Mouse (Mus musculus): ENCODE data around the gene Cep128.
A peak's percentile ranks its signal among the peaks of the same experiment; 100 is the strongest.
"Not testable (repeated sequence)": the region's sequence is repeated elsewhere in the genome, so short reads cannot be mapped to it uniquely, and the experiment has no call there.

Gene Cep128

DNA sequence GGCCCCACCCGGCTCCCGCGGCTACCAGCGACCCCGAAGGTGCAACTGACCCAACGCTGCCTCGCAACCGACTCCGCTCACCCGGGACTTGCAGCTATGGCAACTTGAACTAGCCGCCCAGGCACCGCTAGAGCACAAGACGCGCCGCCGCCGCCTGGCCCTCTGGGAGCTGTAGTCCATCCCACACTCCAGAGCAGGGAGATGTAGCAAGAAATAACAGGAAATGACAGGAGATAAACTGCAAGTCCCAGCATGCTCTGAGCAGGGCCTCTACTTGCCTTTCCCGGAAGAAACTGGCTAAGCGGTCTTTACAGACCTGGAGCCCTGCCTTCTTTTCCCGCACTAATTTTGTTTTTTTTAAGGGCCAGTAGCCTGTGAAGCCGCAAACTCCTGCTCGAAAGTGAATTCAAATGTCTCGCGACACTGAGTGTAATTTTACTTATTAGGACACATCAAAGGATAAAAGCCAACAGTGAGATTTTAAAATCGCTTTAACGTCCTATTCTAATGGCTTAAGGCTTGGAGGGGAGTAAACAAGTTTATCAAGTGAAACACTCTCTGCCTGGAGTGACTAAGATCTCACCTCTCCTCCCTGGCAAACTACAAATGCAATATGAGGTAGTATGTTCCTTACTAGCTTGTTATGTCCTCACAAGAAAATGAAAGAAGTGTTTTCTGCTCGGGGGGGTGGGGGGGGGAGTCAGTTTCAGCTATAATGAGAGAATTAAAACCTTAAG is at the start of gene Cep128, which contains the start of gene Tshr:
Gene Cep128, minus strand, starts transcription at position 129 of the 737 bp plus-strand sequence.
Gene Tshr, plus strand, starts transcription at position 283 of the 737 bp plus-strand sequence.
- peak; percentile 97 for DNase-seq (ENCODE audit: inconsistent ontology term)

DNA sequence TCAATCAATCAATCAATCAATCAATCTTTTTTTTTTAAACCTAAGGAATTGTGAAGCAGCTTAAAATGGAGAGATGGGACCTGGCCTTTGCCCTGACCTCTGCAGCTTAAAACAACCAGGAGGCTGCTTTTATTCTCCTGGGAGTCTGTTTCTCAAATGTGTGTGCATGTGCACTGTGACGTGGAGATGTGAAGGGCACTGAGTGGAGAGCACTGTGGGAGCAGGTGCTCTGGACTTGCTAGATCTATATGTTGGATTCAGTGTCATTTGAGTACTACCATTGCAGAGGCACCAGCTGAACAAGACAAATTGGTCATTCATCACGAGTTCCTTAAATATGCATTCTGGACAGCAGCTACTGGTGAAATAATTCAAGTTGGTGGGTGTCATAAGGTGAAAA is 42.9 kb upstream of the Cep128 start:
- DNase-seq (ENCODE audit: inconsistent ontology term), result no peak

DNA sequence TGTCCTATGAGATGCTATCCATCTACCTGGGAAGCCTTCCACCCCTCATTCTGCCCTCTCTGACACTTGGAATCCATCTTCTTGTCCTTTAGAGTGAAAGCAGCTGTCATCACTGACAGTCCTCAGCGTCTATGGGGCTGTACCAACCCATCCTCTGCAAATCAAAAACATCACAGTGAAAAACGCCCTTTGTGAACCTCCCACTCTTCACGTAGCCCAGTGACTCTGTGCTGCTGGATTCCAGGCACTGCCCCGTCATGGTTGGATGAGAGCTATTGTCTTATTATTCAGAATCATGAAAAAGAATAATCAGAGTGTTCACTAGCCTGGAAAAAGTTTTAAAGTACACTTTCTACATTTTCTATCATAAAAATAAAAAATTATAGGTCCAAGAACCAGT is 42.3 kb upstream of the Cep128 start:
- DNase-seq (ENCODE audit: inconsistent ontology term), result no peak

DNA sequence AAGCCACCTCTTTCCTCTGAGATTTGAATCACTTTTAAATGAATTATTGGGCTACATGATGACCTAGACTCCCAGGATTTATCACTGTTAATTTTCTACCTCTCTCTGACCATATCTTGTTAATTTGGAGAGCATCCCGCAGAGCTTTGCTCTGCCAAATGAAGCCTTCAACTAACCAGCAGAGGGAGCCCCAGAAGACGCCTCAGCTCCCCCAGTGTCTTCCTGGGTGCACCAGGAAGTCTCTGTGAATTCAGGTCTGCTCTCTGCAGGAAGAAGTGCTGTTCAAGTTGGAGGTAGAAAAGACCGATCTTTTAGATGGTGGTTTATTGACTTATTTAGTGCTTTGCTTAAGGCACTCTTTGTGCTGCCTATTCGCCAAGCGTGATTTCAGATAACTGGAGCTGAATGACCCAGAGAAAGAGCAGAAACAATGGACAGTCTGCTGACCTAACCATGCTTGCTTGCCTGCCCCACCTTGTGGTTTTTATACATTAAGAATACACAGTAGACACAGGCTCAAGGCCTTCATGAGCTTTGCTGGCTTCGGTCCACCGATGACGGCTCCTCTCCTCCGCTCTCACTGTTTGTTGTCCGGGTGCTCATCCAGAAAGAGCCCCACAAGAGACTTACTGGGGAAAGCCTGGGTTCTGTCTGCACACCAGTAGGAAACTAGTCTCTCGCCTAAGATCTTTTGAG is 39.1 kb upstream of the Cep128 start:
- DNase-seq (ENCODE audit: inconsistent ontology term), result peak; percentile 43

DNA sequence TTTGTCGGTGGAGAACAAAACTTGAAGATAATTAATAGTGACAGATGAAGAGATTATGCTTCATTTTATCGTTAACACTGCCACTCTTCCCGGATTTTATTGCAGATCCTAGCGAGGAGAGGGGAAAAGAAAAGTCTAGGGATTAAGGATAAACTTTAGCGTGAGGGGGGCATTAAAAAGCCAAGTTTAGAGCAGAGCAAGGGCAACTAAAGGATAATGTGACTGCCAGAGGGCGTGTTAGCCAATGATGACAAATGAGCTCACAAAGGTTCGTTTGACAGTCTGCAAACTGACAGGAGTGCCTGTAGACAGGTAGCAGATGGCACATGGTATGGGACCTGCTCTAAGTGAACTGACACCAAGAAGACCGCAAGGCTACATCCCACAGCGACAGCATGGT is 37.1 kb upstream of the Cep128 start:
- DNase-seq (ENCODE audit: inconsistent ontology term), result no peak

DNA sequence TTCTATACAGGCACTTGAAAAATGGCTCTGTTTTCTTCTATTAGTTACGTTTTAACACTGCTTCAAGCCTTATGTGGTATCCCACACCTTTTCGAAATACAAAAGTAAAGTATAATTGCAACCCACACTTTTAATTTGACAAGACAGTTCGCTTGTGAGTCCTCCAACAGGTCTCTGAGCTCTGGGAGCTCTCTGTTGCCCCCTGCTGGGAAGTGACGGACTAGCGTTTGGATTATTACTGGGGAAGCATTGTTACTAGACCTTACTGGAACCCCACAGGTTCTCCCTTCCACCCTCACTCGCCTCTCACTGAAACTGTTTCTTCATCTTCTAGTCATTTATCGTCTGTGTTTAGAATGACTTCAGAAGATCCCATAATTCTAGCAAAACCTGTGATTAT is 34.6 kb upstream of the Cep128 start:
- DNase-seq (ENCODE audit: inconsistent ontology term), result no peak

DNA sequence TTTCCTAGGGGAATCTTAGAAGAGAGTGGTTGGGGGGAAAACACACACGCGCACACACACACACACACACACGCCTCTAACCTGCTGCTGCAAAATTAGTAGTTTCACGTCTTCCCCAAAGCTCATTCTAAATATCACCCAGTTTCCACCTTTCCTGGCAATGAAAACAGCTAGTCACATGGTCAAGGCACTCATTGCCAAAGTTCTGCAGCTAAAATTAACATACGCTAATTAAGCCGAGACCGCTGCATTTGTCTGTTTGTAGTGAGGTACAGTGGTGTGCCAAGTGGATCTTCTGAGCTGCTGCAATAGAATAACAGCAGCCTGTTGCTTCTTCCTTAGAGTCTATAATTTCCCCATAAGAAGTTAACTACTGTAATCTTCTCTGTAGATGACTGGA is 32.6 kb upstream of the Cep128 start:
- no peak for DNase-seq (ENCODE audit: inconsistent ontology term)

DNA sequence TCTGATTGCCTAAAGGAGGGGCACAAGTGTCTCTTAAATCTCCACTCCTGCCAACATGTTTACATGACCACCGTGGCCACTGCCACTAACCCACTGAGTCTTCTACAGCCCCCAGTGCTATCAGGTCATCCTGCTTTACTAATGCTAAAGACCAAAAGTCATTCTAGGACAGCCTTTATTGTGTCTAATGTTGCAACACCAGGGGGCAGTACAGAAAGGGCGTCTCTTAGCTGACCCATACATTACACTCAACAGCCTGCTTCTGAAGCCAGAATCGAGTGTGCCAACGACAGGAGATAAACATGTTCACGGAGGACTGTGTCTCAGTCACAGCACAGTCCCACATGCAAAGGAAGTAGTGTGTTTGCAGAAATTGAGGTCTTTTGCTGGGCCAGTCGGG is 30.9 kb upstream of the Cep128 start:
- DNase-seq (ENCODE audit: inconsistent ontology term), result no peak

DNA sequence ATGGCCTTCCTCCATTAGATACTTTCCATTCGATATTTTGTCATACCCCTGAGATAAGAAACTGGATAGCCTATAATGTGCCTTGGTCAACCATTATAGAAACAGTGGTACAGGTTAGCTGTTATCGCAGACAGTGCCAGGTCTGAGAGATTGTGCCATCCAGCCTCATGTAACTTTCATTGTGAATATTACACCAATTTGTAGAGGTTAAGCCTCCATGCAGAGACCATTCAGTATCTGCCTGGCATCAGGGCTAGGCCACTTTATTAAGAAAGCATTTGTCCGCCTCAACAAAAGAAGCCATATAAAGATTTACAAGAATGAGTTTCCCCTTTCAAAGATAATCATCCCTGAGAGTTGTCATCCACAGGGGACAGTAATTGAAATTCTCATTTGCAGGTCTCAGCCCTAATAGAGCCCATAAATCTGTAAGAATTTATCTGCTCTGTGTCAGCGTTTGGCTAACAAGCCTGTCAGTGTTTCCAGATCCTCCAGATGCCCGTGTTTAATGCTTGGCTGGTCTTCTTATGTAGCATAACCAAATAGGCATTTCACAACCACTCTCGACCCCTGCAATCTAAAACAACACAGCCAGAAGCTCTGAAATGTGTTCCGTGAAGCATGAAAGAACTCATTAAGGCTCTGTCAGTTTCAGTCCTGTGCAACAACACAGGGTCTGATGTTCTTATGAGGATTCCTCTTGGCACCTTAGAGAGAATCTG is 28.4 kb upstream of the Cep128 start:
- DNase-seq (ENCODE audit: inconsistent ontology term), result peak; percentile 92

DNA sequence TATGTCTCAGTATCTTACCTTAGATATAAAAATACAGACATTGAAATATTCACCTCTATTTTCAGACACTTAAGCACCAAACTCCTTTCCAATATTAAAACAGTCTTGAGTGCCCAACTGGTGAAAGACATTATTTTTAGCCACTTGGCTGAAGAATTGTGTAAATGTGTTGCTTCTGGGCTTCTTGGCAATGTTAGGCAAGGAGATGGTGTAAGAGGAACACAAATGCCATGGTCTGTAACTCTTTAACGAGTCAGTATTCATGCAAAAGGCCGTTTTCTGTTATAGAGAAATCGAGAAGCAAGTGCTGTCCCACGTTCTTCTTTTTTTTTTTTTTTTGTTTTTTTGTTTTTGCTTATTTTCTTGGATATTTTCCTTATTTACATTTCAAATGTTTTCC is 26.1 kb upstream of the Cep128 start:
- no peak for DNase-seq (ENCODE audit: inconsistent ontology term)

DNA sequence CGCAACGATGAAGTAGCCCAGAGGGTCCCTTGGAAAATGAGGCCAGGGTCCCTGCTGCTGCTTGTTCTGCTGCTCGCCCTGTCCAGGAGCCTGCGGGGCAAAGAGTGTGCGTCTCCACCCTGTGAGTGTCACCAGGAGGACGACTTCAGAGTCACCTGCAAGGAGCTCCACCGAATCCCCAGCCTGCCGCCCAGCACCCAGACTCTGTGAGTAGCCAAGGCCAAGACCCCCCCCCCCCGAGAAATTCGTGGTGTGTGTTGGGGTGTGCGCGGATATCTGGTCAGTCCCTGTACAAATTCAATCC is 16.8 kb upstream of the Cep128 start:
- no peak for DNase-seq (ENCODE audit: inconsistent ontology term)

DNA sequence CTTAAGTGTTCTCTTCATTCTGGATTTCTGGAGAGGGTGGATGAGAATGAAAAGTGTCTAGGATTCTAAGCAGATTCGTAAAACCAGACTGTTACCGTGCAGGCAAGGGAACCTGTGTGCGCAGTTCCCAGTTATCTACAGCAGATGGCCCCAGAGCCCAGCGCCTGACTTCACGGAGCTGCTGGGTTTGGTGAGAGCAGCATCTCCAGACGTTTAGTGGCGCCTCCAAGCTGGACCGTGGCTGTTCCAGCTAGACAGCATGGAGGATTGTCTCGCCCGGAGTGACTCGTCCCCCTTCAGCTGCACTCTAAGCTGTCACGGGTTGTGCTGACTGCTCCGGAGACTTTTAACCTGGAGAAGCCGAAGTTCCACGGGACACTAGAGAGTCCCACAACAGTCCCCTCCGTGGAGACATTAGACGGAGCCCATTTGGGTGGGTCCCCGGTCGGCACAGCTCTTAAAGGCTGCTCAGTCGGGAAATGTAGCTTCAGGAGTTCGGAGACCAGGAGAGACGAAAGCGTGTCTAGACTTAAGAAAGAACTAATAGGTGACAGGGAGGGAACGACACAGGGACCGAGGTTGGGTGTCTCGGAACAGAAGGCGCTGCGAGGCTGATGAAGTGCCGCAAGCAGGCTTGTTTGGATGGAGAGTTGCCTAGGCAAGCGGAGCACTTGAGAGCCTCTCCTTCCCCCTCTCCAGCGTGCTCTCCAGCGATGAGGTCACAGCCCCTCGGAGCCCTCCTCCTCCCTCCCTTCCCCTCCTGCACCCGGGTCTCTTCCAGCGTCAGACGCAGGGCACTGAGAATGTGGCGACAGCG is 16.2 kb upstream of the Cep128 start:
- peak; percentile 78 for DNase-seq (ENCODE audit: inconsistent ontology term)

DNA sequence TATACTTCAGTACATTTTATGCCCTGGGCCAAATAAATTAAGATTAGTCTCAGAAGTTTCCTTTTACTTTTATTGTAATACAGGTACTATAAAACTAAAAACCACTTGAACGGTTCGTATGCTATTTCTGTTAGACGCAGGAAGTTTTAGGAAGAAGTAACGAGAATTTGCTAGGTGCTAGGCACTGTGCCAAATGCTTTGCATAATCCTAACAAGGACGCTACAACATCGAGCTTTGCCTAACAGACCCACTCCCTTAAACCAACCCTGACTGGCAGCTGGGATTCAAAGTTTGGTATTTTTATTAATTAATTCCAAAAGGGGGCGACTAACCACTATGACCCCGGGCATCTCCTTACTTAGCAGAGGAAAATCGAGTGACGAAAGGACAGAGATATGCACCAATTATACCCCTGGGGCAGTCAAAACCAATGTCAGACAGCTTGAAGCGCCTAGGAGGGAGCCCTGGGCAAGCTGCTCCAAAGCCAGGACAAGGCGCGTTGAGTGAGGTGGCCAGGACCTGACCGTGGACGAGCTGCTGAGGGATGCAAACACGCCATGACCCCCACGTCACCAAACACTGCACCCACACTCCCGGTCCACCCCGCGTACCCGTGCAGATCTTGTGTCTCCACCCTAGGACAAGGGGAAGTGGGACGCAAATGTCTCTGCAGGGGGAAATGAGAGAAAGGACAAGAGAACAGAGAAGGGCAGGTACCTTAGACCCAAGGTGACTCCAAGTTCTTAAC is 519 bp downstream of the Cep128 start:
- DNase-seq (ENCODE audit: inconsistent ontology term), result no peak

DNA sequence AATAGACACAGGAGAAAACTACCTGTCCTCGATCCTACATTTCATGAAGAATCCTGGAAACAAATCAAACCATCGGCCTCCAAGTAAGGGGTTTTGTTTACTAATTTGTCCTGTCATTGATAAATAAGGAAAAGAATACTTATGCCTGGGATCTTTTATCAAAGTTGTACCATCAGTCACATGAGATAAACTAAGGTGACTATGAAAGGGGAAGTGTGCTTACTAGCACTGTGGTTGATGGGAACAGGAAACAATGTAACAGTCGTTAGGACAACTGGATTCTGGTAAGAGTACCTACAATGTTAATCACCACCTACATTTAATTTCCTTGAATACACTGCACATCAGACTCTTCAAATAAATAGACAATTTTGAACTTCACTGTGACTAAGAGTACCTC is 15.0 kb downstream of the Cep128 start:
- DNase-seq (ENCODE audit: inconsistent ontology term), result no peak

DNA sequence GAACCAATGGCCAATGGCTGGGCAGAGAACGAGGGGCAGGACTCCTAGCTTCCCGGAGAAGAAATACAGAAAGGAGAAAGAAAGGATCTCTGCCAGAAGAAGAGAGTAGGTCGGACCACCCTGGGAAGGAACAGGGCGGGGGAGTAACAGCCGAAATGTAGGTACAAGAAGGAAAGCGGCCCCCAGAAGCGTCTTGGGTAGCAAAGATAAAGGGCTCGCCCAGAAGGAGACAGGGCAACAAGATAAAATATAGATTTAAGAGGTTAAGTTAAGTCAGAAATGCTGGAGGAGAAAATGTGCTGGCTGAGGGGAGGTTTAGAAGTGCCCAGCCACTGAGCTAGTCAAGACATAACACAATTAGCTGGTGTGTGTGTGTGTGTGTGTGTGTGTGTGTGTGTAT is 30.4 kb downstream of the Cep128 start:
- DNase-seq (ENCODE audit: inconsistent ontology term), result no peak

DNA sequence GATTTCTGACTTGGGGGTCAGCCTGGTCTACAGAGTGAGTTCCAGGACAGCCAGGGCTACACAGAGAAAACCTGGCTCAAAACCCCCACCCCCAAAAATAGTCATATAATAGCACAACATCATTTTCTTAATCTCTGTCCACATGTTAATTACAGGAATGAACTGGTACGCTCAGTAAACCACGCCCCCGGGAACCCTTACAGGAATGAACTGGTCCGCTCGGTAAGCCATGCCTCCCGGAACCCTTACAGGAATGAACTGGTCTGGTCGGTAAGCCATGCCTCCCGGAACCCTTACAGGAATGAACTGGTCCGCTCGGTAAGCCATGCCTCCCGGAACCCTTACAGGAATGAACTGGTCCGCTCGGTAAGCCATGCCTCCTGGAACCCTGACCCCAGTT is 45.6 kb downstream of the Cep128 start:
- not testable (repeated sequence) for DNase-seq (ENCODE audit: inconsistent ontology term)

DNA sequence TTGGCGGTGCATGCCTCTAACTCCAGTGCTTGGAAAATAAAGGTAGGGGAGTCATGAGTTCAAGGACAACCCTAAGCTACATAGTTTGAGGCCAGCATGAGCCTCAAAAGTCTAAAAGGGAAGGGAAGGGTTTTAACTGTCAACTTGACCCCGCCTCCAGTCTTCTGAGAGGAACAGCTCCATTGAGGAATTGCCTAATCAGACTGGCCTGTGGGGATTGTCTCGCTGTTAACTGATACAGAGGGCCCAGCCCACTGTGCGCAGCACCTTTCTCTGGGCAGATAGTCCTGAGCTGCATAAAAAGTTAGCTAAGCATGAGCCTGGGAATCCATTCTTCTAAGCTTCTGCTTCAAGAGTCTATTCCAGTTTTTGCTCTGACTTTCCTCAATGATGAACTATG is 56.7 kb downstream of the Cep128 start:
- no peak for DNase-seq (ENCODE audit: inconsistent ontology term)

DNA sequence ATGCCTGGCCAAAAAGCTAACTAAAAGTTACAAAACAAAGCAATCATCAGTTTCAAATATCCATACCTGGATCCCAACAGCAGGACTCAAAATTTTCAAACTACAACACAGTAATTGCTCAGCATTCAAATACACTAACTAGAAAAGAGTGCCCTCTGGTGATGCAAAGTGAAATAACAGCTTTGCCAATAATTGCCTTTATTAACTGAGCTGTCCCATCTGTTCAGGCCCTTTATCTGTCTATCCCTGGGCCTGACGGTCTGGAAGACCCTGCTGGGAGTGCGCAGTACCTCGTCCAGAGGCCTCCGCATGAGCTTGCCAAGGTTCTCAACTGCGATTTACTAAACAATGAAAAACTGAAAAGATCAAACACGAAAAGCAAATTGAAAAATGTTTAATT is 58.1 kb downstream of the Cep128 start:
- peak; percentile 38 for DNase-seq (ENCODE audit: inconsistent ontology term)

DNA sequence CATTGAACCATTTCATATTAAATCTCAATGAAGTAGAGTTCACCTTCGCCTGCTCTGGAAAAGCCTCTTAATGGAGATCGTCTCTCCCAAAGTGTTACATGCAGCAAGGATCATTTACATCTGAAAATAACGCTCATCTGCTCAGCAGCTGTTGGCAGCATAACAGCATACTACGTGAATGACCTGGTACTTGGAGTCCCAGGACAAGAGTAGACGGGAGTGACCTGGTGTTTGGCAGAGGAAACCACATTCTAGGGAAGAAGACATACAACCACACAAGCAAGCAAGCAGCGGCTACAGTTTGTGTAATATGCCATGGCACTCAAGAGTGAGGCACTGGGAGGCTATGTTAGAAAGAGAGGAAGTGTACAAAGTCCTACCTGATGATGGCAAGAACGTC is 69.2 kb downstream of the Cep128 start:
- no peak for DNase-seq (ENCODE audit: inconsistent ontology term)

DNA sequence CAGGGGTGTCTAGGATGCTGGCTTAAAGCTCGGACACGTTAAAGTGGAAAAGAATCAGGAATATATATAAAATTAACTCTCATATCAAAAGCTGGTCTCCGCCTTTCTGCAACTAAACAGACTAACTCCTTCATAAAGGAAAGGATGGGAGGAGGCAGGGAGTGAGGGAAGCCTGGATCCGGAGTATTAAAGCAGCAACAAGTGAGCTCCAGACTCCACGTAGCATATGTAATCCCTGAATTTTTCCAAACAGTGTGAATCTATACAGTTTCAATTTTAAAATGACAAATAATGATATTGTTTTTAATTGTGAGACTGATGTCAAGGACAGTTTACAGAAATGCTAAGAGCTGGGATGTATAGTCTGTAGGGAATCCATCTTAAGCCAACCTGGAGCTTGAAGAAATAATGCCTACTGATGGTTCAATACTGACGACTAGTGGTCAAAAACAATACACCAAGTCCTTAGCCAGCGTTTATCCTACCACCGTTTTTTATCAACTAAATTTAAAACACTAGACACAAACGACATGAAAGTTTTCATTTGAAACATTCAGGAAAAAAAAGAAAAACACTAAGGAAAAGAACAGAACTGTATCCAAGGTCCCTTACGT is 70.1 kb downstream of the Cep128 start:
- peak; percentile 50 for DNase-seq (ENCODE audit: inconsistent ontology term)

DNA sequence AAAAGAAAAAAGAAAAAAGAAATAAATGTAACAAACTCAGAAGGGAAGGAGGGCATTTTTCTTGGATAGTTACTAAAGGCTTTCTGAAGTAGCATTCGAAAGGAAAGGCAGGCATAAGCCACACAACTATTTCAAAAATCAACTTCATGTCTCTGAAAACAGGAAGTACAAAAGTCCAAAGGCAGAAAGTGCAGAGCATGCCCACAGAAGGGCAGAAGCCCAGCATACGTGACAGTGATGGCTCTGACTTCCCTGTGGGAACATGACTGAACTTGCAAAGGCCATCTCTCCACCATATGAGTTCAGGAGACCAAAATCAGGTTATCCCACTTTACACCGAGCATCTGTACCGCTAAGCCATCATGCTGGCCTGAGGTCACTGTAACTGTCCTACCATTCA is 71.6 kb downstream of the Cep128 start:
- DNase-seq (ENCODE audit: inconsistent ontology term), result no peak
